Mouse (Mus musculus) hindbrain, embryonic 15.5 days (tissue): ENCODE results near the gene Il4i1. TPM values are rescaled to one million over a fixed set of nuclear protein-coding genes. Genes with fewer than 3 reads are reported as not detected.
A peak's percentile ranks its signal among the peaks of the same experiment; 100 is the strongest.

Source experiments
- ATAC-seq: fragments of 200-750 bp; cut with Nextera tagmentation; 2 replicates; pipeline ENCODE4 v1.8.0; 2017; ENCODE audit warnings: low read depth, moderate number of reproducible peaks, moderate TSS enrichment; ENCODE audit not compliant: low FRiP score
- H3K27ac ChIP-seq: fragments of 300-500 bp; sonication (generic); replicated peaks from 2 replicates; pipeline ENCODE4 v1.5.1; 2015; ENCODE audit warnings: mild to moderate bottlenecking, inconsistent platforms
- H3K27me3 ChIP-seq: fragments of 300-500 bp; sonication (generic); 2 replicates; pipeline ENCODE4 v1.6.1; 2015; ENCODE audit warnings: control low read depth, inconsistent platforms
- H3K36me3 ChIP-seq: fragments of 300-500 bp; sonication (generic); 2 replicates; pipeline ENCODE4 v1.6.1; 2015; ENCODE audit warnings: control low read depth, inconsistent platforms
- H3K4me1 ChIP-seq: fragments of 300-500 bp; sonication (generic); replicated peaks from 2 replicates; pipeline ENCODE4 v1.6.1; 2015; ENCODE audit warnings: control low read depth, inconsistent platforms
- H3K4me2 ChIP-seq: fragments of 300-500 bp; sonication (generic); 2 replicates; pipeline ENCODE4 v1.6.1; 2015; ENCODE audit warnings: moderate library complexity, mild to moderate bottlenecking, inconsistent platforms
- H3K4me3 ChIP-seq: fragments of 300-500 bp; sonication (generic); 2 replicates; pipeline ENCODE4 v1.5.1; 2015; ENCODE audit warnings: mild to moderate bottlenecking, inconsistent platforms
- H3K9ac ChIP-seq: fragments of 300-500 bp; sonication (generic); 2 replicates; pipeline ENCODE4 v1.6.1; 2015; ENCODE audit warnings: inconsistent platforms
- H3K9me3 ChIP-seq: fragments of 300-500 bp; sonication (generic); 2 replicates; pipeline ENCODE4 v1.6.1; 2016; ENCODE audit warnings: control low read depth, inconsistent platforms
- WGBS: fragments of 180-500 bp; shearing (Covaris S2); methylation state at CpG from one replicate; pipeline ENCODE4 v1.1.7; 2015; 5-methylcytosine and 5-hydroxymethylcytosine counted together
- polyA plus RNA-seq: library from polyadenylated mRNA; unstranded; fragments of >200 nt; fragmentation: Nextera tagmentation; extraction: Ambion mirVana; gene quantifications from 2 replicates; pipeline ENCODE4 v1.2.1, GENCODE M21; 2015

Il4i1 gene
- 1.0 and 1.3 TPM in 2 replicates for polyA plus RNA-seq

DNA sequence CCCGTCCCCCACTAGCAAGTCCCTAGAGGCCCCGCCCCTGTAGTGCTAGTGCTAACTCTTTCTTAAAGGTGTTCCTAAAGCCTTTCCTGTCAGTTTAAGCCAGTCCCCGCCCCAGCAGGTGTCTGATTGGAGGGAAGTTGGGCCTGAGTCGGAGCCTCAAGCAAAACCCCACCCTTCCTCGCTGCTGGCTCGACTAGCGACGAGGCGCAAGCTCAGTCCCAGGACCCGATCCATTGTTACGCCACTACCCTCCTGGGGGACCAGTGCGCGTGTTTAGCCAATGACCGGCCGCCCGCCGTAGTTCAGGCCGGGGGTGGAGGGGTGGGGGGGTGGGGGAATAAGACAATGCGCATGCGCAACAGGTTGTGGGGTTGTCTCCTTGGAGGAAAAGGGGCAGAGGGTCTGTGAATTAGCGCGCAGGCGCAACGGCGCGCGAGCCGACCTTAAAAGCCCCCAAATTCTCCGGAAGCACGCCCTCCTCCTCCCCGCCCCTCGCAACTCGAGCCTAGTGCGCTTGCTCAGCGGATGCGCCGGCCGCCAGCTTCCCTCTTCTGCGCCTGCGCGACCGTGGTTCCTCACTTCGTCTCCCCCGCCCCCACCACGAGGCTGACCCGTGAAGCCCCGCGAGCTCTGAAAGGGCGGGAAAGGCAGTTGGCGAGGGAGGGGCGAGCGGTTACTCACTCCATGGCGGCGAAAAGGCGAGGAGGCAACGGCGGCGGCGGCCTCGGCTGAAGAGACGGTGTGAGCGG, at the start of gene Il4i1, which contains the start of gene Nup62:
Il4i1 (plus strand) TSS at position 667 of the 749 bp plus-strand sequence.
Nup62 (plus strand) TSS at position 368 of the 749 bp plus-strand sequence.
- peaks cover 44% of the 10 kb centered on the region for H3K4me1 ChIP-seq
- WGBS, result 0% methylated on average over 61 of the region's 62 CpGs
- H3K27me3 ChIP-seq, result no peaks in the 10 kb centered on the region

DNA sequence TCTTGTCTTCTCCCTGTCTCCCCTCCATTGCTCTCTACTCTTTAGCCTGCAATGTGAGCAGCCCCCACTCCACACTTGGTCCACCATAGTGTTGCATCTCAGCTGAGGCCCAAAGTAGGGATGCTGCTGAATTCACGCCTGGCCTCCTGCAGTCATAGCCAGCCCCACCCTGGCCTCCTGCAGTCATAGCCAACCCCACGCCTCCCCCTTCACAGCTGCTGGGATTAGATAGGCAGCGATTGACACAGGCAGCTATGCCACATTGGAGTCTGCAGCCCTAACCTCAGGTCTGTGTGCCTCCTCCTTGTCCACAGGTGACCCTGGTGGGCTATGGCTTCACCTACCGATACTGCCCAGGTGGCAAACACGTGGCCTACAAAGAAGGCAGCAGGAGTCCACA, 48.1 kb upstream of the Il4i1 start:
- 90% methylated on average over 5 of the region's 5 CpGs for WGBS
- no peaks in the 10 kb centered on the region for H3K9me3 ChIP-seq
- H3K27me3 ChIP-seq, result no peaks in the 10 kb centered on the region
- H3K36me3 ChIP-seq, result peaks cover 36% of the 10 kb centered on the region
- no peak overlapping the region for H3K27ac ChIP-seq
- H3K4me2 ChIP-seq, result no peak overlapping the region
- H3K4me1 ChIP-seq, result no peaks in the 10 kb centered on the region
- no peak overlapping the region for H3K4me3 ChIP-seq
- no peak for ATAC-seq
- H3K9ac ChIP-seq, result no peak overlapping the region

More for the DNA sequence above, at the start of gene Il4i1, which contains the start of gene Nup62:
- Histone ChIP-seq H3K4me3 (peak within 1 kb of the TSS; percentile 78), H3K27ac (peak within 1 kb of the TSS; percentile 90), H3K4me2 (peak within 1 kb of the TSS; percentile 61), H3K36me3 (no peaks in the 10 kb centered on the region), H3K9me3 (no peaks in the 10 kb centered on the region), H3K9ac (peak within 1 kb of the TSS; percentile 68)
- peak; percentile 94 for ATAC-seq

DNA sequence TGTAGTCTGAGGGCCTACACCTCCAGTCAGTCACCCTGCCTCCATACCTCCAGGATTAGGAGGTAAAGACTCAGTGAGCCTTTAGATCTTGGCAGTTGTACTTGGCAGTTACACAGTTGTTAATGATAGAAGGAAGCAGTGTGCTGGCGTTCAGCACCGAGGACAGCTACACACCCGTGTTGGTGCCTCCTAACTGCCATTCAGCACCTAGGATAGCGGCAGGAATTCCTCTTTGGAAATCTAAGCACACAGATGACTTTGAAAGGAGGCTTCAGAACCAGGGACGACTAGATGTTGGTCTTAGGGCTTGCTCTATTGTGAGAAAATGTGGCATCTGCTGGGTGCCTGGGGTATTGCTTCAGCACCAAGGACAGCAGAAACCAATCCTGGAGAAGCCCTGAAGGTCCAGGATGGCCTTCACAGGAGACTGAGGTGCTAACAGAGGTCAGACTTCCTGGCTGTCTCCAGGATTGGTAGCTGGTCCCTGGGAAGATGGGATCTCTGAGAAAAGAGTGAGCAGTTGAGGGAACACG, 46.1 kb upstream of the Il4i1 start:
- ATAC-seq, result no peak
- peaks cover 39% of the 10 kb centered on the region for H3K36me3 ChIP-seq
- WGBS, result 23% methylated on average over 6 of the region's 6 CpGs
- no peak overlapping the region for H3K4me2 ChIP-seq
- H3K27me3 ChIP-seq, result no peaks in the 10 kb centered on the region
- no peaks in the 10 kb centered on the region for H3K9me3 ChIP-seq
- H3K4me3 ChIP-seq, result no peak overlapping the region
- no peak overlapping the region for H3K9ac ChIP-seq
- no peak overlapping the region for H3K27ac ChIP-seq
- no peaks in the 10 kb centered on the region for H3K4me1 ChIP-seq

DNA sequence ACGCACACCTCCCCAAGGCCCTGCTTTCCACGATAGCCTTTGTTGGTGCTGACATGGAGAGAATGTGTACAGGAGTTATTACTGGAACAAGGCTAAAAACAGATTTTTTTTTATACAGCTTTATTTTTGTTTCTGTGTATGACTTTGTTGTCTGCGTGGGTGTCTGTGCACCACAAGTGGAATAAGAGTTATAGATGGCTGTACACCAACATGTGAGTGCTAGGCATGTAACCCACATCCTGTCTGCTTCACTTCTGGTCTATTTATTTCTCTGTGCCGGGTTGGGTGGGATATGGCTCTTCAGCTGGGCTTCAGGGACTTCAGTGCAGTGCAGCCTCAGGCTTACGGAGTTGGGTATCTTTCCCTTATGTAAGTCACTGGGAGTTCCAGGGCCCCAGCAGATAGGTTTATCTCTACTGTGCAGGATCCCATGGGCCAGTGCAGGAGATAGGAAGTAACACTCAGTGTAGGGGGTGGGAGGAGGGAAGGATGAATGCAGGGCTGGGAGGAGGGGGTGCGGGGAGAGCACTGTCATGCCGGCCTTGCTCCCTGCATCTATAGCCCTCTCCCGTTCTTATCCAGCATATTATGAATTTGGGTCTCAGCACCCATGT, 43.5 kb upstream of the Il4i1 start:
- Histone ChIP-seq H3K4me2 (no peak overlapping the region), H3K27ac (no peak overlapping the region), H3K4me1 (no peaks in the 10 kb centered on the region), H3K27me3 (no peaks in the 10 kb centered on the region), H3K9ac (no peak overlapping the region), H3K36me3 (peaks cover 33% of the 10 kb centered on the region), H3K4me3 (no peak overlapping the region), H3K9me3 (no peaks in the 10 kb centered on the region)
- WGBS, result 89% methylated on average over 8 of the region's 8 CpGs
- no peak for ATAC-seq

DNA sequence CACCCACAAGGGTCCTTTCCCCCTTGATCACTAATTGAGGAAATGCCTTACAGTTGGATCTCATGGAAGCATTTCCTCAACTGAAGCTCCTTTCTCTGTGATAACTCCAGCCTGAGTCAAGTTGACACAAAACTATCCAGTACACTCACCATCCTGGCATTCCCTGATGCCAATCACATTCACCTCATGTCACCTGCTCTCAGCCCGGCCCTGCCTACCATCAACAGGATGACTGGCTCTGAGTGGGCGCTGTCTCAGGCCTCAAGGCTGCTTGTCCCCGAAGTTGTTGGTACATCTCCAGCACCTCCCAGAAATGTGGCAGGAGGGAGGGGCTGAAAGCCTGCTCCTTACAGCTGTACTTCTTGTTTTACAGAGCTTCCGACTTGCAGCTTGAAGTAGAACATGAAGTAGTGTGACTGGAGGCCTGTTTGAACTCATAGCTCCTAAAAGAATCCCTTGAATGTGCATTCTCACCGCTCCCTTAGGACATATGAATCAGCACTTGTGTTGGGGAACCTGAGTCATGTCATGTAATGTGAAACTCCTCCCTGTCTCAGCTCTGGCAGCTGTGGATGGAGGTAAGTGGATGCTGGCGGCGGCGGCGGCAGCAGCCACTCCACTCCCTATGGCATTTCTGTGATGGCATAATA, 39.2 kb upstream of the Il4i1 start:
- ATAC-seq, result no peak
- H3K36me3 ChIP-seq, result peaks cover 18% of the 10 kb centered on the region
- H3K9me3 ChIP-seq, result no peaks in the 10 kb centered on the region
- WGBS, result 94% methylated on average over 9 of the region's 9 CpGs
- no peak overlapping the region for H3K4me3 ChIP-seq
- H3K4me1 ChIP-seq, result no peaks in the 10 kb centered on the region
- no peak overlapping the region for H3K27ac ChIP-seq
- H3K27me3 ChIP-seq, result no peaks in the 10 kb centered on the region
- H3K4me2 ChIP-seq, result no peak overlapping the region
- H3K9ac ChIP-seq, result no peak overlapping the region

DNA sequence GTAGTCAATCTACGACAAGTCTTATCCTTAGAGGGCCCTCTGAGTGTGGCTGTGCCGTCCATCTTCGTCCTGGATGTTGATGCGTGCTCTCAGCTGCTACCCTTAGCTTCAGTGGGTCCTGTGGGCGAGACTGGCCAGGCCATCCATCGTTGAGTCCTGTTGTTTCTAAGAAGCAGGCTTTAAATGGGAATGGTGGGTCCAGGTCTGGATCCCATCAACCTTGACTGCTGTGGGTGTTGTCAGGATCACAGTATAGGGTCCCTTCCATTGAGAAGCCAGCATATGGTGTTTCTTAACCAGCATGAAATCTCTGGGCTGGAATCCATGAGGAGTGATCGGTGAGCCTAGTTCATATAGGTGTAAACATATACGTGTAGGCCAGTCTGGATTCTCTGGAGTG, 36.1 kb upstream of the Il4i1 start:
- H3K27me3 ChIP-seq, result no peaks in the 10 kb centered on the region
- H3K27ac ChIP-seq, result no peak overlapping the region
- H3K36me3 ChIP-seq, result peaks cover 10% of the 10 kb centered on the region
- H3K4me2 ChIP-seq, result no peak overlapping the region
- H3K4me3 ChIP-seq, result no peak overlapping the region
- H3K4me1 ChIP-seq, result no peaks in the 10 kb centered on the region
- 93% methylated on average over 8 of the region's 8 CpGs for WGBS
- H3K9ac ChIP-seq, result no peak overlapping the region
- no peak for ATAC-seq
- no peaks in the 10 kb centered on the region for H3K9me3 ChIP-seq

DNA sequence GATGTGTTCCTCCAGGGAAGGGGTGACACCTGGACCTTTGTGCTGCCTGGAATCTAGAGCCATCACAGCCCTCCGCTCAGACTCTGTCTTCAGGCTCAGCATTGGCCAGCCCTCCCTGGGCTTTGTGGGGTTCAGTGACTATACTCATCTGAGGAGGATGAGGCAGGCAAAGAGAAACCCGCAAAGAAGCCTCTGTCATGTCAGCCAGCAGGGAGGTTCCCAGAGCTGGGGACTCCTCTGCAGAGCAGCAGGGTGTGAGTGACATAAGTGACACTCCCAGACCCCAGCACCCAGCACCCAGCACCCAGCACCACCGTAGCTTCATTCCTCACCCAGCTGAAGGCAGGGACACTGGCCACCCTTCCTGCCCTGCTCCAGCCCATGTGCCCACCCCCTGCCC, 26.7 kb upstream of the Il4i1 start:
- Histone ChIP-seq H3K4me2 (no peak overlapping the region), H3K27ac (no peak overlapping the region), H3K4me3 (no peak overlapping the region), H3K9me3 (no peaks in the 10 kb centered on the region), H3K4me1 (no peaks in the 10 kb centered on the region), H3K36me3 (no peaks in the 10 kb centered on the region), H3K9ac (no peak overlapping the region), H3K27me3 (no peaks in the 10 kb centered on the region)
- WGBS, result 76% methylated on average over 3 of the region's 3 CpGs
- ATAC-seq, result no peak

DNA sequence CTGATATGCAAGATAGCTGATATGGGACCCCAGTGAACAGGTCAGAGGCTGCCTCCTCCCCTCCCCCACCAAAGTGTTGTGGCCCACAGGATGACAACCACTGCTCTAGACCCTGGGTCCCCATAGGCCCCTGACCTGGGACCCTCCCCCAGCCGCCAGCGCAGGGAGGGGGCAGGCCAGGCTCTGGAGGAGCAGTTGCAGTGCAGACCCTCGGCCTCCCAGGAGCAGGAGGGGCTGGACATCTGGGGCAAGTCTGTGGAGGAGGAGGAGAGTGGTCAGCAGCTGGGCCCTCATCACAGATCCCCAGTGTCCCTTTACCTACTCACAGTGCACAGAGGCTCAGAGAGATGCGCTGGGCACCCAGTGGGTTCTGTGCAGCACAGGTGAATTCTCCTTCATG, 26.1 kb upstream of the Il4i1 start:
- ATAC-seq, result no peak
- 64% methylated on average over 4 of the region's 4 CpGs for WGBS

DNA sequence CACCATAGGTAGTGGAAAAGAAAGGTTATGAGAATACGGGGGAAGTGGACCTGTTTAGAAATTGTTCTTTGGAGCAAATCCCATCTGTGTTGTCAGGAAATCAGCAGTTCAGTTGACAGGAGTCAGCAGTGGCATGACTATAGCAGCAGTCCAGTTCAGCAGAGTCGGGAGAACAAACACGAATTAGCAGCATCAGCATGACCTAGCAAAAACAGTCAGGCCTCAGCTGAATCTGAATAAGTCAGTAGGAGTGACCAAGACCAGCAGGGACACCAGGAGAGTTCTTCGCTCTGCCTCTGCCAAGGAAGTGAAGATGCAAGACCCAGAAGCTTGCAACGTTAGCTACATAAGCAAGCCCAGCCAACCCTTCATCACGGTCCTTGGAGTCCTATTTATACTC, 23.4 kb upstream of the Il4i1 start:
- H3K4me2 ChIP-seq, result no peak overlapping the region
- no peak overlapping the region for H3K27ac ChIP-seq
- H3K27me3 ChIP-seq, result no peaks in the 10 kb centered on the region
- H3K4me3 ChIP-seq, result no peak overlapping the region
- no peak for ATAC-seq
- no peaks in the 10 kb centered on the region for H3K9me3 ChIP-seq
- H3K4me1 ChIP-seq, result no peaks in the 10 kb centered on the region
- H3K36me3 ChIP-seq, result no peaks in the 10 kb centered on the region
- WGBS, result 84% methylated on average over 6 of the region's 6 CpGs
- no peak overlapping the region for H3K9ac ChIP-seq

More for the DNA sequence above, 26.1 kb upstream of the Il4i1 start:
- H3K36me3 ChIP-seq, result no peaks in the 10 kb centered on the region
- no peak overlapping the region for H3K27ac ChIP-seq
- no peak overlapping the region for H3K4me2 ChIP-seq
- H3K27me3 ChIP-seq, result no peaks in the 10 kb centered on the region
- no peak overlapping the region for H3K4me3 ChIP-seq
- no peaks in the 10 kb centered on the region for H3K9me3 ChIP-seq
- H3K4me1 ChIP-seq, result no peaks in the 10 kb centered on the region
- H3K9ac ChIP-seq, result no peak overlapping the region

DNA sequence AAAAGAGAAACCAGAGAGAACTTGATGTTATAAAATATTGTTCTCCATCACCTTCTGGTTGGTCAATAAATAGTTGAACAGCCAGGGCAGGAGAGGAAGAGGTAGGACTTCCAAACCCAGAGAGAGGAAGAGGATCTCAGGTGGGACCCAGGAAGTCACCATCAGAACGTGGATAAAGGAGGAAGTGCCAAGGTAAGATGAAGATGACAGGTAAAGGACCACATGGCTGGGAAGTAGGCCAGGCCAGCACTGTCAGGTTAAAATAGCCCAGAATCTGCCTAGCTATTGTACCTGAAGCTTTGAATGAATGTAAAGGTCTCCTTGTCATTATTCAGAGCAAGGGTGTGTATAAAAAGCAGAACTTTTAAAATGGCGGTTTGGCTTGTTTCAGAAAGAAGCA, 7.3 kb upstream of the Il4i1 start:
- ATAC-seq, result no peak
- H3K4me2 ChIP-seq, result no peak overlapping the region
- H3K9me3 ChIP-seq, result no peaks in the 10 kb centered on the region
- no peak overlapping the region for H3K27ac ChIP-seq
- no peaks in the 10 kb centered on the region for H3K4me1 ChIP-seq
- no peaks in the 10 kb centered on the region for H3K36me3 ChIP-seq
- WGBS, result 97% methylated on average over 2 of the region's 2 CpGs
- no peaks in the 10 kb centered on the region for H3K27me3 ChIP-seq
- no peak overlapping the region for H3K9ac ChIP-seq
- no peak overlapping the region for H3K4me3 ChIP-seq

DNA sequence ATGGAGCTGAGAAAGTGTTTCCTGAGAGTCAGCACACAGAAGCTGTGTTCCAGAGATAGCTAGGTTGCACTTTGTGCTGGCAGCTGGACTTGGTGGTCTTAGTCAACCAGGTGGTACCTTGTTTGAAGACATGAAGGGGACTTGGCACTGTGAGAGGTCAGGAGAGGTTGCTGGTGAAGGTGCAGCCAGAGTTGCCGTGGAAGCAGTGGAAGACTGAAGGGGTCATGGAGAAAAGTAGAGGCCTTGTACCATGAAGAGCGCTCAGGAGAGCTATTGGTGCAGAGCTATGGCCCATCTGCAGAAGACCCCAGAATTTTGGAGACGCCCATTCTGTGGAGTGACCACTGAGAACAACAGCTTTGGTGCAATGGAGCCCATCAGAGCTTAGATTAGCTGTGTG, 6.7 kb upstream of the Il4i1 start:
- Histone ChIP-seq H3K4me1 (no peaks in the 10 kb centered on the region), H3K27ac (no peak overlapping the region), H3K36me3 (no peaks in the 10 kb centered on the region), H3K9me3 (no peaks in the 10 kb centered on the region), H3K9ac (no peak overlapping the region), H3K4me2 (no peak overlapping the region), H3K27me3 (no peaks in the 10 kb centered on the region), H3K4me3 (no peak overlapping the region)
- ATAC-seq, result no peak
- WGBS, result 94% methylated on average over 3 of the region's 3 CpGs

DNA sequence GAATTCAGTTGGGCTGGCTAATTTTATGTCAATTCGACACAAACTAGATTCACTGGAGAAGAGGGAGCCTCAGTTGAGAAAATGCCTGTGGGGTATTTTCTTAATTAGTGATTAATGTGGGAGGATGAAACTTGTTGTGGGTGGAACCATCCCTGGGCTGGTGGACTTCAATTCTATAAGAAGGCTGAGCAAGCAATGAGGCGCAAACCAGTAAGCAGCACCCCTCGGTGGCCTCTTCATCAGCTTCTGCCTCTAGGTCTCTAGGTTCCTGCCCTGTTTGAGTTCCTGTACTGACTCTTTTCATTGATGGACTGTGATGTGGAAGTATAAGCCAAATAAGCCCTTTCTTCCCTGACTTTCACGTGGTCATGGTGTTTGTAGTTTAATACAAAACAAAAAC, 5.8 kb upstream of the Il4i1 start:
- Histone ChIP-seq H3K4me3 (no peak overlapping the region), H3K27ac (no peak overlapping the region), H3K9me3 (no peaks in the 10 kb centered on the region), H3K27me3 (no peaks in the 10 kb centered on the region), H3K4me2 (no peak overlapping the region), H3K36me3 (no peaks in the 10 kb centered on the region), H3K4me1 (peaks cover 7% of the 10 kb centered on the region), H3K9ac (no peak overlapping the region)
- no peak for ATAC-seq
- 78% methylated on average over 4 of the region's 4 CpGs for WGBS
